Mouse (Mus musculus) MEL (cell line): ENCODE data around the gene Lix1. TPM values are rescaled to one million over a fixed set of nuclear protein-coding genes. Genes with fewer than 3 reads are reported as not detected.

Experiments
- DNase-seq: peaks from one replicate; pipeline ENCODE4 v3.0.0; 2011; ENCODE audit warnings: low read depth, low spot score
- H3K27ac ChIP-seq: 2 replicates; pipeline ENCODE4 v1.5.1; 2012; ENCODE audit warnings: low read depth, mild to moderate bottlenecking, control low read depth, low read length, moderate library complexity; ENCODE audit not compliant: control insufficient read depth
- H3K27me3 ChIP-seq, 2 experiments: fragments of 150-350 bp in 1 of 2; sonication (generic) in 1 of 2; 2 replicates each; pipeline ENCODE4 v1.6.1; 2012; ENCODE audit warnings: low read length in 2 of 2, mild to moderate bottlenecking in 2 of 2, improper control_type of control experiment in 1 of 2, moderate library complexity in 1 of 2; ENCODE audit not compliant: insufficient read depth in 2 of 2, control insufficient read depth in 1 of 2
- H3K36me3 ChIP-seq, 2 experiments: 2 replicates each; pipeline ENCODE4 v1.6.1; 2012 to 2014; ENCODE audit warnings: low read length in 2 of 2, improper control_type of control experiment in 1 of 2, inconsistent platforms in 1 of 2, mild to moderate bottlenecking in 1 of 2; ENCODE audit not compliant: insufficient read depth in 2 of 2, control insufficient read depth in 1 of 2
- H3K4me1 ChIP-seq, 2 experiments: fragments of 150-350 bp in 1 of 2; sonication (generic) in 1 of 2; 2 replicates each; pipeline ENCODE4 v1.6.1; 2012; ENCODE audit warnings: low read length in 2 of 2, improper control_type of control experiment in 1 of 2, mild to moderate bottlenecking in 1 of 2; ENCODE audit not compliant: insufficient read depth in 2 of 2, control insufficient read depth in 1 of 2
- H3K4me3 ChIP-seq, 2 experiments: fragments of 150-350 bp in 1 of 2; sonication (generic) in 1 of 2; 2 replicates each; pipeline ENCODE4 v1.5.1; 2012; ENCODE audit warnings: low read depth in 2 of 2, low read length in 2 of 2, mild to moderate bottlenecking in 2 of 2, moderate library complexity in 2 of 2, control low read depth in 1 of 2, improper control_type of control experiment in 1 of 2; ENCODE audit not compliant: control insufficient read depth in 1 of 2, insufficient read depth in 1 of 2
- H3K79me2 ChIP-seq: 2 replicates; pipeline ENCODE4 v1.6.1; 2012; ENCODE audit warnings: mild to moderate bottlenecking, low read length, moderate library complexity; ENCODE audit not compliant: control insufficient read depth, poor library complexity, insufficient read depth
- H3K9ac ChIP-seq: 2 replicates; pipeline ENCODE4 v1.6.1; 2012; ENCODE audit warnings: low read depth, mild to moderate bottlenecking, control low read depth, low read length, moderate library complexity; ENCODE audit not compliant: control insufficient read depth, poor library complexity, severe bottlenecking
- H3K9me3 ChIP-seq: fragments of 150-350 bp; sonication (generic); replicated peaks from 2 replicates; pipeline ENCODE4 v1.6.1; 2012; ENCODE audit warnings: mild to moderate bottlenecking, low read length, improper control_type of control experiment, moderate library complexity; ENCODE audit not compliant: insufficient read depth
- CHD2 ChIP-seq: IDR thresholded peaks from 2 replicates; pipeline ENCODE4 v1.6.1; 2011; ENCODE audit warnings: low read length, improper control_type of control experiment
- E2F4 ChIP-seq: IDR thresholded peaks from 2 replicates; pipeline ENCODE4 v1.6.1; 2011; ENCODE audit warnings: low read depth, low read length, improper control_type of control experiment, borderline replicate concordance
- MAFK ChIP-seq: IDR thresholded peaks from 2 replicates; pipeline ENCODE4 v1.6.1; 2011; ENCODE audit warnings: low read depth, mild to moderate bottlenecking, low read length, improper control_type of control experiment, borderline replicate concordance
- MXI1 ChIP-seq: IDR thresholded peaks from 2 replicates; pipeline ENCODE4 v1.6.1; 2011; ENCODE audit warnings: mild to moderate bottlenecking, low read depth, low read length, improper control_type of control experiment
- POLR2AphosphoS2 ChIP-seq: IDR thresholded peaks from 2 replicates; pipeline ENCODE4 v1.6.1; 2011; ENCODE audit warnings: low read length, improper control_type of control experiment
- RCOR1 ChIP-seq: IDR thresholded peaks from 2 replicates; pipeline ENCODE4 v1.6.1; 2012; ENCODE audit warnings: low read depth, mild to moderate bottlenecking, inconsistent platforms, low read length, improper control_type of control experiment
- TAL1 ChIP-seq: IDR thresholded peaks from 2 replicates; pipeline ENCODE4 v1.6.1; 2012; ENCODE audit warnings: mild to moderate bottlenecking, inconsistent platforms, low read length, moderate library complexity, mixed read lengths
- TBP ChIP-seq: IDR thresholded peaks from 2 replicates; pipeline ENCODE4 v1.8.0; 2011; ENCODE audit warnings: low read depth, low read length, improper control_type of control experiment
- TCF12 ChIP-seq: IDR thresholded peaks from 2 replicates; pipeline ENCODE4 v1.6.1; 2014; ENCODE audit warnings: low read depth, mild to moderate bottlenecking, inconsistent platforms, low read length, improper control_type of control experiment, moderate library complexity
- UBTF ChIP-seq: IDR thresholded peaks from 2 replicates; pipeline ENCODE4 v1.6.1; 2012; ENCODE audit warnings: low read depth, mild to moderate bottlenecking, inconsistent platforms, low read length, improper control_type of control experiment, moderate library complexity, borderline replicate concordance; ENCODE audit not compliant: insufficient read depth
- USF1 ChIP-seq: IDR thresholded peaks from 2 replicates; pipeline ENCODE4 v1.6.1; 2014; ENCODE audit warnings: low read depth, mild to moderate bottlenecking, inconsistent platforms, low read length, improper control_type of control experiment, moderate library complexity
- ZC3H11A ChIP-seq: IDR thresholded peaks from 2 replicates; pipeline ENCODE4 v1.6.1; 2012; ENCODE audit warnings: low read depth, mild to moderate bottlenecking, inconsistent platforms, low read length, improper control_type of control experiment
- polyA plus RNA-seq, 2 experiments: library from polyadenylated mRNA; stranded (reverse) in 1 of 2; unstranded in 1 of 2; fragments of >175 nt in 1 of 2; fragments of >200 nt in 1 of 2; gene quantifications; 2 replicates each; pipeline versions ENCODE4 v1.2.1 to v1.2.4; 2012; ENCODE audit warnings: low replicate concordance in 2 of 2, low read depth in 1 of 2; ENCODE audit not compliant: insufficient read length in 2 of 2, insufficient read depth in 1 of 2, missing spikeins in 1 of 2
- total RNA-seq: library from RNA; depleted of rRNA; stranded (reverse); fragments of 300-350 nt; gene quantifications from 2 replicates; pipeline ENCODE4 v1.2.3, GENCODE M21; 2012

Lix1 gene
- total and polyA plus RNA-seq, 3 experiments = not detected

- Histone ChIP-seq H3K36me3 (no peaks in the 10 kb centered on the region; a peak in 1 of 4 replicates), H3K79me2 (no peaks in the 10 kb centered on the region), H3K4me1 (peaks cover 0 to 2% of the 10 kb centered on the region in 2 experiments; a peak in 1 of 4 replicates), H3K9ac (no peak overlapping the region), H3K9me3 (no peaks in the 10 kb centered on the region), H3K4me3 (no peak overlapping the region), H3K27ac (no peak overlapping the region), H3K27me3 (no peaks in the 10 kb centered on the region)
- TF ChIP-seq UBTF (no peak), TCF12 (no peak), TBP (no peak)
- no peak for DNase-seq
These were observed 45.3 kb downstream of the Lix1 start for GRCm38 (mm10) chr17:17447821-17448220.

GRCm38 (mm10) chr17:17448737-17449440 lies 46.4 kb downstream of the Lix1 start:
- H3K4me1 ChIP-seq = peaks cover 0 to 2% of the 10 kb centered on the region in 2 experiments; a peak in 1 of 4 replicates
- no peak overlapping the region for H3K27ac ChIP-seq
- no peak overlapping the region for H3K9ac ChIP-seq

GRCm38 (mm10) chr17:17449441-17449770 lies 46.9 kb downstream of the Lix1 start:
- H3K36me3 ChIP-seq = no peaks in the 10 kb centered on the region
- TF ChIP-seq MAFK (no peak), POLR2AphosphoS2 (no peak), USF1 (no peak), TAL1 (no peak), CHD2 (no peak), MXI1 (no peak), E2F4 (no peak), UBTF (no peak), TCF12 (no peak)
- TF ChIP-seq, all 39 proteins: peak for 0
- peaks cover 0 to 2% of the 10 kb centered on the region in 2 experiments; a peak in 1 of 4 replicates for H3K4me1 ChIP-seq
- H3K27me3 ChIP-seq = no peaks in the 10 kb centered on the region
- DNase-seq = no peak
- H3K27ac ChIP-seq = no peak overlapping the region
- no peak overlapping the region for H3K9ac ChIP-seq
- H3K9me3 ChIP-seq = no peaks in the 10 kb centered on the region
- H3K79me2 ChIP-seq = no peaks in the 10 kb centered on the region
- H3K4me3 ChIP-seq = no peak overlapping the region

More at GRCm38 (mm10) chr17:17448737-17449440, 46.4 kb downstream of the Lix1 start:
- no peak for DNase-seq
- TF ChIP-seq RCOR1 (peak; percentile 54; the same call in 1 of the 2 replicates), ZC3H11A (no peak)
- TF ChIP-seq, all 39 proteins: peak for 1
- Histone ChIP-seq H3K79me2 (no peaks in the 10 kb centered on the region), H3K4me3 (no peak overlapping the region), H3K36me3 (no peaks in the 10 kb centered on the region; a peak in 1 of 4 replicates), H3K9me3 (no peaks in the 10 kb centered on the region), H3K27me3 (no peaks in the 10 kb centered on the region)
